Mouse (Mus musculus): Measurements from ENCODE around the gene Btbd35f12. TPM values are rescaled to one million over a fixed set of nuclear protein-coding genes. Genes with fewer than 3 reads are reported as not detected.

The Btbd35f12 gene
- polyA plus RNA-seq (2017; shearing (Covaris generic)): not detected

DNA sequence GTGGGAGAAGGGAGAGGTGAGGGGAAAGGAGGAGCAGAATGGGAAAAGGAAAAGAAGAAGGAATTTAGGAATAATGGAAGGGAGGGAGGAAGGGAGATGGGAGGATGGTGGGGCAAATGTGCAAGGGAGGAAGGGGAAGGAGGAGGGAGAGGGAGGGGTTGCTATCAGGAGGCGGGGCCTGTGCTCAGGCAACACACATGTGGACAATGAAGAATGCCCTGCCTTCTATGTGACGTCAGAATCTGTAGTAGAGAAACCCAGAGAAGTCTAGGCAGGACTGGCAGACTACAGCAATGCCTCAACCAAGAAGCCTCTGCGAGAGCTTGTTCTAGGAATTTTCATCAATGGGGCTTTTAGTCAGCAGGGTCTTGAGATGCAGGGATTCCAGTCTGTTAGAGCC is at the start of gene Btbd35f12:
Btbd35f12 (plus strand) TSS at position 301 of the 400 bp plus-strand sequence.

Other genes starting within 250 kb of the Btbd35f12 start
- gene Spin2-ps6, start 78.5 kb upstream of the Btbd35f12 start, polyA plus RNA-seq (2017; shearing (Covaris generic)): not detected

All from activated CD4-positive, CD25-positive, alpha-beta regulatory T cell (primary cell).